Mouse (Mus musculus): ENCODE data around the gene Spint5.

DNA sequence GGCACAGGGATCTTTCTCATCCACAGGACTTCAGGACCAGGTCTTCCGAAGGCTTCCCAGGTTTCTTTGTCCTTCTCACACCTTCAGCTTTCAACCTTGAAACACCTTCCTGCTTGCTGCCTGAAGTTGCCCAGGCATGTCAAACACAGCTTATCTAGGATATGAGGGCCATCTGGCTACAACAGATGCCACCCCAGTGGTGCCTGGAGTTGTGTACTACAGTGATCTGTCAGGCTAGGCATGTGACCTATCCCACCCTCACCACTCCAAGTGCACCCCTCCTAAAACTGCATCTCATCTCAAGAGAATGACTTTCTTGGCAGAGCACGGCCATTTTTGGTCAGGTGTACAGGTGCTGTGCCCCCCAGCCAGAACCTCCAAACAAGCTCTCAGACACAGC is 46.4 kb downstream of the Spint5 start:
- TF ChIP-seq EP300 (IDR thresholded peaks at IDR 0.05) (no peak), CTCF (IDR thresholded peaks at IDR 0.05) (no peak)
